Mouse (Mus musculus) hindbrain, embryonic 12.5 days (tissue): ENCODE measurements at regions not wholly inside any gene's neighbourhood (a gene's known extent, or its start where the extent isn't known, plus 50 kb on each side); places are given as distances from the start of the nearest gene placed in this dataset.

Experiments
- ATAC-seq: fragments of 200-750 bp; cut with Nextera tagmentation; 2 replicates; pipeline ENCODE4 v1.8.0; 2017; ENCODE audit warnings: moderate TSS enrichment; ENCODE audit not compliant: low FRiP score
- H3K27ac ChIP-seq: fragments of 300-500 bp; sonication (generic); 2 replicates; pipeline ENCODE4 v1.5.1; 2016; ENCODE audit warnings: mild to moderate bottlenecking
- H3K27me3 ChIP-seq: fragments of 300-500 bp; sonication (generic); 2 replicates; pipeline ENCODE4 v1.6.1; 2016; ENCODE audit warnings: mild to moderate bottlenecking
- H3K36me3 ChIP-seq: fragments of 300-500 bp; sonication (generic); 2 replicates; pipeline ENCODE4 v1.6.1; 2016; ENCODE audit warnings: mild to moderate bottlenecking
- H3K4me1 ChIP-seq: fragments of 300-500 bp; sonication (generic); 2 replicates; pipeline ENCODE4 v1.6.1; 2016
- H3K4me2 ChIP-seq: fragments of 300-500 bp; sonication (generic); replicated peaks from 2 replicates; pipeline ENCODE4 v1.6.1; 2016; ENCODE audit warnings: mild to moderate bottlenecking
- H3K4me3 ChIP-seq: fragments of 300-500 bp; sonication (generic); 2 replicates; pipeline ENCODE4 v1.5.1; 2016; ENCODE audit warnings: mild to moderate bottlenecking
- H3K9ac ChIP-seq: fragments of 300-500 bp; sonication (generic); 2 replicates; pipeline ENCODE4 v1.6.1; 2016; ENCODE audit warnings: mild to moderate bottlenecking, moderate library complexity
- H3K9me3 ChIP-seq: fragments of 300-500 bp; sonication (generic); replicated peaks from 2 replicates; pipeline ENCODE4 v1.6.1; 2016; ENCODE audit warnings: mild to moderate bottlenecking
- WGBS: fragments of 180-500 bp; shearing (Covaris S2); methylation state at CpG from one replicate; pipeline ENCODE4 v1.1.7; 2016; 5-methylcytosine and 5-hydroxymethylcytosine counted together

DNA sequence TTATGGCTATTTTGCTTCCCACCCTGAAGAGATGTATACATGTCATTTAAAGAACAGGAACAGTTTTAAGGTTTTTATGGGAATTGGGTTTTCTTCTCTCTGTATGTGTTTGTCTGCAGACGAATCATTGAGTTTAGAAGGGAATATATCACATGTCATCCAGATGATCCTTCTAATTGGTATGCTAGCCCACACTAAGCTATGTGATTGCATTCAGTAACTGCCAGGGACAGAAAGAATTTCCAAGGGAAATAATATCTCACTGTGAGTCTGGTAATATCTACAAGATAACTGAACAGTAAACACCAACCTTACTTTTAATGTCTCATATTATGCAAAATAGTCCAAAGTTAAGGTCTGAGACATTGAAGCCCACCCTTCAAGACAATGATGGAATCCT, 698.0 kb downstream of the Nedd1 start:
- ATAC-seq, result no peak
- no peak overlapping the region for H3K4me2 ChIP-seq
- peak overlapping the region; percentile 23; the same call in 1 of the 2 replicates for H3K27ac ChIP-seq
- 26% methylated on average over 1 of the region's 1 CpGs for WGBS
- no peaks in the 10 kb centered on the region for H3K27me3 ChIP-seq
- no peaks in the 10 kb centered on the region for H3K9me3 ChIP-seq
- no peak overlapping the region for H3K9ac ChIP-seq
- no peaks in the 10 kb centered on the region for H3K36me3 ChIP-seq
- H3K4me1 ChIP-seq, result peaks cover 12% of the 10 kb centered on the region; the same call in 1 of the 2 replicates
- H3K4me3 ChIP-seq, result no peak overlapping the region

DNA sequence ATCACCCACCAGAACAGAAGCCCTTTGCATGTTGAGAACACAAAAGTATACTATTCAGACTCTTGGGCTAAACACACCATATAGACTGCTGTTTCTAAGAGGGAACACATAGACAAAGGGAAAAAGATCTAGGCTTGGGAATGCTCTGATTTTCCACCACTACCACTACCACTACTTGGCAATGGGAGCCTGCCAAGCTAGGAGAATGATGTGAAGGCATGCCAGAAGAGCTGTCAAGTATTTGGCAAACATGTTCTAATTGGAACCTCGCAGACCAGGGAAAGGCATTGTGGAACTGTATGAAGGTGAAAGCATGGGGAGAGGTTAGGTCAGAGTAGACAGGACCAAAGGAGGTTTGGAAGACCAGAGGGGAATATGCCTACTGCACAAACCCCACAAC, 701.2 kb downstream of the Nedd1 start:
- H3K9me3 ChIP-seq, result no peaks in the 10 kb centered on the region
- no peak overlapping the region for H3K4me3 ChIP-seq
- no peak overlapping the region for H3K9ac ChIP-seq
- peaks cover 12% of the 10 kb centered on the region; the same call in 1 of the 2 replicates for H3K4me1 ChIP-seq
- ATAC-seq, result no peak
- H3K4me2 ChIP-seq, result no peak overlapping the region
- 0 out of 2 replicates have a peak overlapping the region, but pooled peaks have one; percentile 40 for H3K27ac ChIP-seq
- no peaks in the 10 kb centered on the region for H3K27me3 ChIP-seq
- no peaks in the 10 kb centered on the region for H3K36me3 ChIP-seq
- 91% methylated on average over 1 of the region's 1 CpGs for WGBS

DNA sequence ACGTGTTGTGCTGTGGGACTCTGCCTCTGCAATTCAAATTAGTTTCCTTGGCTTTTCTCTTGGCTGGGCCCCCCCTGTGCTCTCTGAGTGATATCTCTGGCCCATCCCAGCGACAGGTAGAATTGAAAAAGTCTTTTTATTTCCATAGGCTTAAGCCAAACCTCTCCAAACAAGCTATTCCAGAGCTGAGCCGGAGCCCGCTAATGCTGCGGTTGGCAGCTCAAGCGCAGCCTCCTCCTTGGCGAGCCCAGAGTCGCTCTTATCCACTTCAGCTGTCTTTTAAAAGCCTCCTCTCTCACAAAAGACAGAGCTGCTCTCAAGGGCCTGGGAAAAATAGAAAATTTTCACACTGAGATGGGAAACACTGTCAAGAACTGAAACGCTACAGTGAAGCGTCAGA, 712.7 kb downstream of the Nedd1 start:
- no peak overlapping the region for H3K4me3 ChIP-seq
- H3K9ac ChIP-seq, result no peak overlapping the region
- H3K4me2 ChIP-seq, result no peak overlapping the region
- peak; percentile 64 for ATAC-seq
- H3K36me3 ChIP-seq, result no peaks in the 10 kb centered on the region
- WGBS, result 35% methylated on average over 10 of the region's 10 CpGs
- no peaks in the 10 kb centered on the region for H3K9me3 ChIP-seq
- H3K27ac ChIP-seq, result peak overlapping the region; percentile 7; the same call in 1 of the 2 replicates
- peaks cover 14% of the 10 kb centered on the region; the same call in 1 of the 2 replicates for H3K4me1 ChIP-seq
- H3K27me3 ChIP-seq, result no peaks in the 10 kb centered on the region

DNA sequence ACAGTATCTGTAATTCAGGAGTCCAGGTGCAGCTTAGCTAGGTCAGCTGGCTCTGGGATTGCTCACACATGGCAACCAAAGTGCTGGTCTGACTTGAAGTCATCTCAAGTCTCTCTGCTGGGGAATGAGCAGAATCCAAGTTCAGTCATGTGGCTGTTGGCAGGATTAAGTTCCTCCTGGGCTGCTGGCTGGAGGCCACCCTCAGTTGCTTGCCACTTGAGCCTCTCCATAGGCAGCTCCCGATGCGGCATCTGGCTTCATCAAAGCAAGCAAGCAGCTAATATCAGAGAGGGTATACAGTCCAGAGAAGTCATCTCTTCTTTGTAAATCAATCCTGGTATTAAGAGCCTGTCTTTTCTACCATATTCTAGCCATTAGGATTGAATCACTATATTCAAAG, 714.3 kb downstream of the Nedd1 start:
- Histone ChIP-seq H3K27ac (no peak overlapping the region), H3K9ac (no peak overlapping the region), H3K4me2 (no peak overlapping the region), H3K36me3 (no peaks in the 10 kb centered on the region), H3K4me1 (peaks cover 14% of the 10 kb centered on the region; the same call in 1 of the 2 replicates), H3K4me3 (no peak overlapping the region), H3K9me3 (no peaks in the 10 kb centered on the region), H3K27me3 (no peaks in the 10 kb centered on the region)
- no peak for ATAC-seq
- 85% methylated on average over 2 of the region's 2 CpGs for WGBS

DNA sequence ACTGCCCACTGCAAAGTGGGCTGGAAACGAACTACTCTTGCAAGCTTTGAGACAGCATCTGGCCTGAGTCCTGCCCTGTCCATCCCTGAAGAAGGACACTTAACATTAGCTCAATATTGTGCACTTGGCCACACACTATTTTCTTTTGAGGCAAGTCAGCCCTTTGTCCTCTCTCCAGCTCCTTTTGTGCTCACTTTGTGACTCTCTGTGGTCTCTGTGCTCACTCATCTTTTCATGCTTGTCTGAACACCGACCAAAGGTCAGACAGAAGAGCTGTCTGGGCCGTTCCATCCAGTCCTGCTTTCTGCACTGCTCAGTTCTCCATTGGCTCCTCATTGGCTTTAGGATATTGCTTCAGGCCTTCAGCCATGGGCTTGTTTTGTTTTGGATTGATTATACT, 715.8 kb downstream of the Nedd1 start:
- H3K27me3 ChIP-seq, result no peaks in the 10 kb centered on the region
- H3K4me2 ChIP-seq, result no peak overlapping the region
- no peak overlapping the region for H3K4me3 ChIP-seq
- no peak overlapping the region for H3K9ac ChIP-seq
- H3K9me3 ChIP-seq, result no peaks in the 10 kb centered on the region
- no peak for ATAC-seq
- WGBS, result 14% methylated on average over 3 of the region's 3 CpGs
- H3K36me3 ChIP-seq, result no peaks in the 10 kb centered on the region
- peaks cover 14% of the 10 kb centered on the region; the same call in 1 of the 2 replicates for H3K4me1 ChIP-seq
- H3K27ac ChIP-seq, result no peak overlapping the region

DNA sequence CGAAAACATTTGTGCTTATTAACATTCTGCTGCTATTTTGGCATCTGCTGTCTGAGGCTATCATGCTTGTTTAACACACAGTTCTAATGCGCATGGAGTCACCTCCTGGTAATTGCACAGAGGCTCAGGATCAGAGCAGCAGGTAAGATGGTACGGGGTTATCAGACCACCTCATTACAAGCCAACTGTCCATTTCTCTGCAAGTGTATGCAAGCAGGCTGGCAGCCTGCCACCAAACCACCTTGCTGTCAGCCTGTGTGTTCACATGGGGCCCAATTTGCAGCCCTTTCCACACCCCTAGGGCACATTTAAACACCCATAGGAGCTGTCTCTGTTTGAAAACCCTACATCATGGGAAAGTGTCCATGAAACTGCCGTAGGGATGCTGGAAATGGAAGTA, 731.2 kb downstream of the Nedd1 start:
- no peak overlapping the region for H3K27ac ChIP-seq
- ATAC-seq, result no peak

DNA sequence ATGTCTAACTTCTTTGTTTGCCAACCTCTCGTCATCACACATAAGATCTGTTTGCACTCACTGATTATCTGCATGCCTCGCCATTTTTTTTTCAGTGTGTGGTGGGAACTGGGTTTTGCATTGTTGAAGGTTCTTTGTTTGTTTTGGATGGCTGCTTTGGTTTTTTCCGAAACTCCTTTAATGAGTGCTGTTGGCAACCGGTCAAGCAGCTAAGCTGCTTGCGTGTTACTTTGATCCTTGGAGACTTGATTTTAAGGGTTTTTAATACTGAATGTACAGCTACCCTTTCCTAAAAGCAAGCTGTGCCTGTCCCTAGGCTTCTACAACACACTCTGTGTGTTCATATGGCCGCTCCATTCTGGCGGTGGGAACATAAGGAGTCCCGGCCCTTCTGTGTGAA, 733.9 kb downstream of the Nedd1 start:
- Histone ChIP-seq H3K36me3 (no peaks in the 10 kb centered on the region), H3K9me3 (no peaks in the 10 kb centered on the region), H3K27ac (no peak overlapping the region), H3K4me3 (no peak overlapping the region), H3K27me3 (no peaks in the 10 kb centered on the region), H3K4me1 (no peaks in the 10 kb centered on the region), H3K9ac (no peak overlapping the region), H3K4me2 (no peak overlapping the region)
- 70% methylated on average over 8 of the region's 8 CpGs for WGBS
- no peak for ATAC-seq

More for the DNA sequence above, 731.2 kb downstream of the Nedd1 start:
- H3K9me3 ChIP-seq, result no peaks in the 10 kb centered on the region
- H3K36me3 ChIP-seq, result no peaks in the 10 kb centered on the region
- no peak overlapping the region for H3K4me3 ChIP-seq
- H3K4me2 ChIP-seq, result no peak overlapping the region
- WGBS, result 66% methylated on average over 4 of the region's 4 CpGs
- H3K27me3 ChIP-seq, result no peaks in the 10 kb centered on the region
- no peak overlapping the region for H3K9ac ChIP-seq
- H3K4me1 ChIP-seq, result no peaks in the 10 kb centered on the region

DNA sequence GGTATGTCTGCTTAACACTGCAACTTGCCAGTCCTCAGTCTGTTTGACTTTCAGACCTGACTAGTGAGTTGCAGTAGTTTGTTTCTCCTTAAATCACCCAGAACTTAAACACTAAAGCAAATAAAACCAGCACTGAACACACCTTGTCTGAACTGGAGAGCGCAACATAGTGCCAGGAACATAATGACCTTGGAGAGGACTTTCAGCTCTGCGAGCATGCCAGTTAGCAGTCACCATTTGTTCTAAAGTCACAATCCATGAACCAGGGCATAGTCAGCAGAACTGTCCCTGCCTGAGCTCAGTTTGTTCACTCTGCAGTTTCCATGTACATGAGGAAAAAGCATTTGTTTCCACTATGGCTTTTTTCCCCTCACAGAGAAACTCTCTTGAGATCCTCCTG, 742.4 kb downstream of the Nedd1 start:
- Histone ChIP-seq H3K9ac (no peak overlapping the region), H3K9me3 (no peaks in the 10 kb centered on the region), H3K4me1 (no peaks in the 10 kb centered on the region), H3K36me3 (no peaks in the 10 kb centered on the region), H3K27ac (no peak overlapping the region), H3K27me3 (no peaks in the 10 kb centered on the region), H3K4me3 (no peak overlapping the region), H3K4me2 (no peak overlapping the region)
- no peak for ATAC-seq
- WGBS, result 94% methylated on average over 2 of the region's 2 CpGs

DNA sequence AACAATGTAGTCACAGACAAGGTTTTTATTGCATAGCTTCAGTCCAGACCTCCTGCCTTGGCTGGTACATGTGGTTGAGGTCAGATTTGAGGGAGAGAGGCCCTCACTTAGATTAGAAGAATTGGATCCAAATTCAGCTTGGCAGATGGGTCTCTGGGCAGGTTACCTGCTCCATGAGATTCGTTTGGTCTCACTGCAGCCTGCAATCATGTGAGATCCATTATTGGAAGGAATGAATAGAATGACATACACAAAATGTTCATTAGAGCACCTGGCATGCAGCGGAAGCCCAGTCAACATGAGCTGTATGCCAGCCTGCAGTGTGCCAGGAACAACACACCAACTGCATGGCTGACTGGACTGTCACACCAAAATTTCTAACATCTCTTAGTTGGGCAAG, 750.3 kb downstream of the Nedd1 start:
- Histone ChIP-seq H3K9me3 (no peaks in the 10 kb centered on the region), H3K4me3 (no peak overlapping the region), H3K4me2 (no peak overlapping the region), H3K9ac (no peak overlapping the region), H3K27ac (no peak overlapping the region), H3K36me3 (no peaks in the 10 kb centered on the region), H3K27me3 (no peaks in the 10 kb centered on the region), H3K4me1 (0 out of 2 replicates have a peak, but pooled peaks cover 3% of the 10 kb centered on the region)
- WGBS, result 90% methylated on average over 2 of the region's 2 CpGs
- ATAC-seq, result no peak

DNA sequence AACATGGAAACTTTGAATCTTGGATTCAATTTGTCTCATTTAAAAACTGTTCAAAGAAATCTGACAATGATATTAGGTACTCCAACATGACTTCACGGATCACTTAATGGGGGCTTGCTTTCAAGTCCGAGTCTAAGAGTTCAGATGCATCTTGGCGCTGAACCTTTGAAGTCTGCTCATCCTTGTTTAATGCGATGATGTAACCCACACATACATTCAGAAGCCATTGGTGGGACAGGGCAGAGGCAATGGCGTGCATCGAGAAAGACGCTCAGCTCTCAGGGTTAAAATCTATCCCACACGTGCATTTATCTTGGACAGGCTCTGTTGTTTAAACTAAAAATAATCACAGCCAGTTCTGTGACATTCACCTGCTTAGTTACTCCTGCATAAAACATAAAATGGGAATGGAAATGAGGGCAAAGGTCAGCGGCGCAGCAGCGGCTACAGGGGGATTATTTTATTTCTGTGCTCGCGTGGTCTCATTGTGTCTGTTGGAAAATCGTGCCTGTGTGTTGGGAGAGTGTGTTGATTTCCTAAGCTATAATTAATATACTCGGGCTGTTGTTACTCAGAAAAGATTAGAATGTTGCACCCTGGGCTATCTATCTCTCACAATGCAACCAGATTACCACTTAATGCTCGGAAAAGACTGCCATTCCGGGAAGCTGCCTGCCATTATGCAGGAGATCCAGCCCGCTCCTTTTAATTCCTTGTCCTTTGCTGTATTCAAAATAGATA, 754.5 kb downstream of the Nedd1 start:
- no peak; the same call in 1 of the 2 replicates for ATAC-seq
- H3K4me3 ChIP-seq, result no peak overlapping the region
- no peaks in the 10 kb centered on the region for H3K36me3 ChIP-seq
- H3K4me1 ChIP-seq, result 0 out of 2 replicates have a peak, but pooled peaks cover 3% of the 10 kb centered on the region
- H3K9me3 ChIP-seq, result no peaks in the 10 kb centered on the region
- H3K9ac ChIP-seq, result no peak overlapping the region
- H3K27me3 ChIP-seq, result no peaks in the 10 kb centered on the region
- H3K4me2 ChIP-seq, result no peak overlapping the region
- H3K27ac ChIP-seq, result peak overlapping the region; percentile 55
- 71% methylated on average over 18 of the region's 18 CpGs for WGBS

DNA sequence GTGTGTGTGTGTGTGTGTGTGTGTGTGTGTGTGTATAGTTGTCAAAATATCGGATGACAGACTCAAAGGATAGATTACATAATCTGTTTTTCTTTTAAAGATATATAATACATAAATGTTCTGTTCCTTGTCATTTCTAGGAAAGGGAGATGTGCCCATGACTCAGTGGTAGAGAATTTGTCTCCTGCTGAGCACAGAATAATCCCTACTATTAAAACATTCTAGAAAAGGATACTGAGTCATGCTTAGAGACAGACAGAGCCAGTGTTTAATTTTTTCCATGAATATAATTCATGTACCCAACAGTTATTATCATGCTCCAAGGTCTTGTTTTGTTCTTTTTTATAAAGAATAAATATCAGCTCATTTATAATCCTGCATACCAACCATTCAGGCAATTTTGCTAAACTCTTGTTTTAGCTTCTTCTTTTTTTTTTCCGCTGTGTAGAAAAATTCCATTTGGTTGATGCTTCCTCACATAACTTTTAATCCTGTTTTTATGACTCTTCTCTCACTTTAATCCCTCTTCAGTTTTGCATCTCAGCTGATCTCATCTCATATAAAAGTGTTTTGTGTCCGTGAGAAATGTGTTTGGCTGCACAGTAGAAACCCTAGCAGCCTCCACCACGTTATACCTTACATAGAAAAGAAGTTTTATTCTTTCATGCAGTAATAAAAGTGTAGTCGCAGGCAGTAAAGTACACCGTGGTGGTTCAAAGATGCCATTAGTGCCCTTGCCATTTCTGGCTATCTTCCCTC, 762.3 kb downstream of the Nedd1 start:
- Histone ChIP-seq H3K9ac (no peak overlapping the region), H3K36me3 (no peaks in the 10 kb centered on the region), H3K27me3 (no peaks in the 10 kb centered on the region), H3K4me3 (no peak overlapping the region), H3K9me3 (no peaks in the 10 kb centered on the region), H3K27ac (no peak overlapping the region), H3K4me1 (no peaks in the 10 kb centered on the region), H3K4me2 (no peak overlapping the region)
- ATAC-seq, result no peak
- WGBS, result 76% methylated on average over 6 of the region's 6 CpGs

DNA sequence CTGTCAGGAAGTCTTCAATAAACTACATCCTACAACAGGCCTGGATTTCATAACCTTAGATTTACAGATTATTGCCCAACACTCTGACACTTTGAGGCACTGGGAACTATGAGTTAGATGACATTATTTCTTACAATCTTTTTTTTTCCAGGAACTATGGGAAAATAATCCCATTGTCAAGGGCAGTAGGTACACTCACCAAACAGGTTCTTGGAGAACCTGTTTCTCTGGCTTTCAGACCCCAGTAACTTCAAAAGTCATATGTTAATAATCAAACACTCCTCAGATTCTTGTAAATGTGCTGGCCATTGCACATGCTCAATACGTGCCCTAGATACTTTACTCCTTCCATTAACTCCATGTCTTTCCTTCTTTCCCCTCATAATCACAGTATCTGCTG, 769.1 kb downstream of the Nedd1 start:
- no peaks in the 10 kb centered on the region for H3K27me3 ChIP-seq
- no peaks in the 10 kb centered on the region for H3K4me1 ChIP-seq
- ATAC-seq, result no peak
- no peak overlapping the region for H3K4me2 ChIP-seq
- WGBS, result 97% methylated on average over 1 of the region's 1 CpGs
- H3K27ac ChIP-seq, result no peak overlapping the region
- no peak overlapping the region for H3K9ac ChIP-seq
- no peaks in the 10 kb centered on the region for H3K36me3 ChIP-seq
- no peak overlapping the region for H3K4me3 ChIP-seq
- H3K9me3 ChIP-seq, result no peaks in the 10 kb centered on the region
